ENCODE assay signal across 14 mouse cellular contexts in genomic region chr14:122755559-122755958, GRCm38 (mm10).
DNase-seq lines count a peak whose midpoint lies in the region; ATAC-seq and TF ChIP-seq lines count a peak whose summit lies in the region.
"Had no signal": no experiment of that assay in that cellular context is flagged by ENCODE, and none has a peak within 500 bp of the region (broad histone marks: within the 10 kb centered on the region; RNA-seq: fewer than 3 reads in every experiment).

No protein-coding gene starts in this region.

- H3K36me3 ChIP-seq in lung, embryonic 15.5 days, result no peaks in the 10 kb centered on the region
- no peaks in the 10 kb centered on the region for H3K36me3 ChIP-seq in limb, embryonic 12.5 days

- WGBS in lung, embryonic 15.5 days, result 39% methylated on average over 13 of the region's 13 CpGs
- 72% methylated on average over 13 of the region's 13 CpGs for WGBS in lung, adult 2 months
- WGBS in limb, embryonic 12.5 days, result 19% methylated on average over 13 of the region's 13 CpGs

- H3K4me3 ChIP-seq in lung, embryonic 15.5 days, result no peak overlapping the region
- no peak overlapping the region for H3K4me3 ChIP-seq in lung, adult 2 months (replicated peaks; ENCODE audit: extremely low read depth, low read depth, low read length)
- no peak overlapping the region for H3K4me3 ChIP-seq in limb, embryonic 12.5 days (replicated peaks)
- H3K4me3 ChIP-seq: gastrocnemius, adult 2 months; heart, embryonic 13.5 days; megakaryocyte, embryonic 14.5 days had no signal

- no peaks in the 10 kb centered on the region for H3K27me3 ChIP-seq in lung, embryonic 15.5 days
- 0 out of 2 replicates have a peak, but pooled peaks cover 3% of the 10 kb centered on the region for H3K27me3 ChIP-seq in limb, embryonic 12.5 days
- H3K27me3 ChIP-seq: heart, embryonic 13.5 days; megakaryocyte, embryonic 14.5 days had no signal

- 0 out of 2 replicates have a peak, but pooled peaks cover 3% of the 10 kb centered on the region for H3K9me3 ChIP-seq in lung, embryonic 15.5 days
- 0 out of 2 replicates have a peak, but pooled peaks cover 3% of the 10 kb centered on the region for H3K9me3 ChIP-seq in limb, embryonic 12.5 days
- H3K9me3 ChIP-seq: heart, embryonic 13.5 days; megakaryocyte, embryonic 14.5 days had no signal

- peak; percentile 55; the same call in 1 of the 2 replicates for ATAC-seq in lung, embryonic 15.5 days (ENCODE audit: borderline replicate concordance, extremely low read depth, low FRiP score, low TSS enrichment)
- ATAC-seq in limb, embryonic 12.5 days (ENCODE audit: insufficient number of reproducible peaks, insufficient read depth, low FRiP score, low TSS enrichment, low read depth), result no peak
- ATAC-seq: hindbrain, embryonic 16.5 days had no signal

- H3K27ac ChIP-seq in lung, embryonic 15.5 days, result no peak overlapping the region
- H3K27ac ChIP-seq in limb, embryonic 12.5 days, result no peak overlapping the region
- H3K27ac ChIP-seq: gastrocnemius, adult 2 months; heart, embryonic 13.5 days had no signal

- peaks cover 3% of the 10 kb centered on the region; the same call in 1 of the 2 replicates for H3K4me1 ChIP-seq in lung, embryonic 15.5 days
- H3K4me1 ChIP-seq in lung, adult 2 months (ENCODE audit: control insufficient read depth, insufficient read depth, low read length), result no peaks in the 10 kb centered on the region
- peaks cover 9% of the 10 kb centered on the region for H3K4me1 ChIP-seq in limb, embryonic 12.5 days (replicated peaks)
- H3K4me1 ChIP-seq: heart, embryonic 13.5 days had no signal

- no peak for DNase-seq in lung, adult 2 months
- DNase-seq in NIH3T3 (ENCODE audit: low read depth), result peak; percentile 37
- DNase-seq in embryo, embryonic 11 days, result peak; percentile 72
- DNase-seq in ovary, postnatal 10 days (ENCODE audit: low spot score), result no peak
- no peak for DNase-seq in natural killer cell, adult 2 months (ENCODE audit: low spot score in 2 of 2)
- DNase-seq: adrenal gland, postnatal 14 days; cerebellum, adult 11-12 months; gastrocnemius, adult 2 months; spleen, adult 18-20 months had no signal

- H3K9ac ChIP-seq in lung, embryonic 15.5 days, result no peak overlapping the region
- no peak overlapping the region for H3K9ac ChIP-seq in limb, embryonic 12.5 days (replicated peaks)
- H3K9ac ChIP-seq: heart, embryonic 13.5 days had no signal

- no peak overlapping the region for H3K4me2 ChIP-seq in lung, embryonic 15.5 days
- 0 out of 2 replicates have a peak overlapping the region, but pooled peaks have one; percentile 2 for H3K4me2 ChIP-seq in limb, embryonic 12.5 days
- H3K4me2 ChIP-seq: heart, embryonic 13.5 days had no signal

- no peak for TF ChIP-seq POLR2A in lung, adult 2 months (IDR thresholded peaks at IDR 0.05; ENCODE audit: borderline replicate concordance, extremely low read depth, low read depth, low read length)

- TF ChIP-seq CTCF in lung, adult 2 months (IDR thresholded peaks at IDR 0.05; ENCODE audit: insufficient read depth, low read length), result no peak

Comparison
In these comparisons a context has a peak if more than half of its experiments do, and no peak if none do; other contexts are left out.
1. DNase-seq: peak in NIH3T3 (single experiment) and embryo, embryonic 11 days (single experiment); none in lung, adult 2 months (single experiment), ovary, postnatal 10 days (single experiment) and natural killer cell, adult 2 months (0 of 2).